Mouse (Mus musculus) forebrain, embryonic 11.5 days (tissue): Measurements from ENCODE around the gene Sycp2l. TPM values are rescaled to one million over a fixed set of nuclear protein-coding genes. Genes with fewer than 3 reads are reported as not detected.

ENCODE experiments used
- polyA plus RNA-seq: library from polyadenylated mRNA; unstranded; fragments of >200 nt; fragmentation: Nextera tagmentation; extraction: Ambion mirVana; gene quantifications from 2 replicates; pipeline ENCODE4 v1.2.1, GENCODE M21; 2014

The Sycp2l gene
- polyA plus RNA-seq, 1 experiment from 2014 or later: not detected

Other genes with a start within 250 kb of the Sycp2l start
- 88.4 and 92.0 TPM in 2 replicates for gene Pak1ip1, start 113.3 kb upstream of the Sycp2l start, polyA plus RNA-seq
- gene Tmem14c, start 98.0 kb upstream of the Sycp2l start, polyA plus RNA-seq: 168 and 183 TPM in 2 replicates
- 0.87 and 1.6 TPM in 2 replicates for gene Mak, start 34.6 kb upstream of the Sycp2l start, polyA plus RNA-seq
- not detected in 2 replicates for gene Gcm2, start 3.3 kb upstream of the Sycp2l start, polyA plus RNA-seq
- 52.8 and 55.4 TPM in 2 replicates for gene Elovl2, start 106.1 kb downstream of the Sycp2l start, polyA plus RNA-seq
- gene Smim13, start 135.5 kb downstream of the Sycp2l start, polyA plus RNA-seq: 13.1 and 14.3 TPM in 2 replicates
- not detected in 2 replicates for gene Gm17364, start 159.7 kb downstream of the Sycp2l start, polyA plus RNA-seq